Mouse (Mus musculus) adrenal gland, adult 8-10 months (tissue): ENCODE results near the gene Clock. TPM values are rescaled to one million over a fixed set of nuclear protein-coding genes. Genes with fewer than 3 reads are reported as not detected.

ENCODE experiments used
- DNase-seq: peaks from one replicate; pipeline ENCODE4 v3.0.0; 2022
- total RNA-seq, 4 experiments: library from RNA; stranded (reverse); gene quantifications; 2 replicates each; pipeline ENCODE4 v1.2.4; 2022

Clock gene
- 10 to 100 TPM; 34.7 to 45.4 (median 43.5) TPM for total RNA-seq

GRCm38 (mm10) chr5:76304452-76305341 lies at the start of gene Clock:
Gene Clock (minus strand): TSS chr5:76304792.
- DNase-seq: peak; percentile 84

GRCm38 (mm10) chr5:76351953-76352611 lies 47.5 kb upstream of the Clock start:
- DNase-seq: no peak

GRCm38 (mm10) chr5:76351537-76351936 lies 46.9 kb upstream of the Clock start:
- DNase-seq: no peak

GRCm38 (mm10) chr5:76346137-76346536 lies 41.5 kb upstream of the Clock start:
- DNase-seq: no peak

GRCm38 (mm10) chr5:76340931-76341330 lies 36.3 kb upstream of the Clock start:
- DNase-seq: no peak

GRCm38 (mm10) chr5:76337100-76337499 lies 32.5 kb upstream of the Clock start:
- DNase-seq: no peak

- no peak for DNase-seq
These were observed 29.2 kb upstream of the Clock start for GRCm38 (mm10) chr5:76333833-76334232.

- DNase-seq: no peak
These were observed 26.4 kb upstream of the Clock start, which contains the start of gene Pdcl2 for GRCm38 (mm10) chr5:76330953-76331352. Gene Pdcl2 (minus strand): TSS chr5:76331156.

GRCm38 (mm10) chr5:76327296-76327695 lies 22.7 kb upstream of the Clock start:
- DNase-seq: no peak

- no peak for DNase-seq
These were observed 20.5 kb upstream of the Clock start for GRCm38 (mm10) chr5:76325113-76325512.

- DNase-seq: no peak
These were observed 16.9 kb upstream of the Clock start for GRCm38 (mm10) chr5:76321249-76322196.

- DNase-seq: no peak
These were observed 3.6 kb upstream of the Clock start for GRCm38 (mm10) chr5:76308206-76308605.

- no peak for DNase-seq
These were observed 1.7 kb upstream of the Clock start for GRCm38 (mm10) chr5:76306261-76306660.

- no peak for DNase-seq
These were observed 1.0 kb upstream of the Clock start for GRCm38 (mm10) chr5:76305616-76306015.

- DNase-seq: peak; percentile 68
These were observed 694 bp downstream of the Clock start for GRCm38 (mm10) chr5:76303745-76304451.

- DNase-seq: no peak
These were observed 1.2 kb downstream of the Clock start for GRCm38 (mm10) chr5:76303379-76303744.

GRCm38 (mm10) chr5:76302009-76302408 lies 2.6 kb downstream of the Clock start:
- no peak for DNase-seq

GRCm38 (mm10) chr5:76289234-76289691 lies 15.3 kb downstream of the Clock start:
- DNase-seq: no peak

GRCm38 (mm10) chr5:76288256-76288655 lies 16.3 kb downstream of the Clock start:
- DNase-seq: no peak

GRCm38 (mm10) chr5:76287062-76287461 lies 17.5 kb downstream of the Clock start:
- DNase-seq: no peak

GRCm38 (mm10) chr5:76285699-76286098 lies 18.9 kb downstream of the Clock start:
- no peak for DNase-seq

GRCm38 (mm10) chr5:76283890-76284289 lies 20.7 kb downstream of the Clock start:
- DNase-seq: no peak
